Mouse (Mus musculus) embryonic facial prominence, embryonic 10.5 days (tissue): ENCODE measurements around the gene Lsm2. TPM values are rescaled to one million over a fixed set of nuclear protein-coding genes. Genes with fewer than 3 reads are reported as not detected.
"Not testable (repeated sequence)": the region's sequence is repeated elsewhere in the genome, so short reads cannot be mapped to it uniquely, and the experiment has no call there.

ENCODE experiments used
- DNase-seq: peaks from one replicate; pipeline ENCODE4 v3.0.0-alpha.2; 2017; ENCODE audit warnings: low spot score
- H3K27ac ChIP-seq: fragments of 300-500 bp; sonication (generic); replicated peaks from 2 replicates; pipeline ENCODE4 v1.5.1; 2016; ENCODE audit warnings: mild to moderate bottlenecking
- H3K27me3 ChIP-seq: fragments of 300-500 bp; sonication (generic); replicated peaks from 2 replicates; pipeline ENCODE4 v1.6.1; 2016; ENCODE audit warnings: low read depth, mild to moderate bottlenecking; ENCODE audit not compliant: poor library complexity, severe bottlenecking
- H3K36me3 ChIP-seq: fragments of 300-500 bp; sonication (generic); replicated peaks from 2 replicates; pipeline ENCODE4 v1.6.1; 2016; ENCODE audit warnings: mild to moderate bottlenecking, moderate library complexity
- H3K4me1 ChIP-seq: fragments of 300-500 bp; sonication (generic); 2 replicates; pipeline ENCODE4 v1.6.1; 2016
- H3K4me3 ChIP-seq: fragments of 300-500 bp; sonication (generic); 2 replicates; pipeline ENCODE4 v1.5.1; 2016; ENCODE audit warnings: mild to moderate bottlenecking, moderate library complexity
- H3K9me3 ChIP-seq: fragments of 300-500 bp; sonication (generic); 2 replicates; pipeline ENCODE4 v1.6.1; 2016; ENCODE audit warnings: mild to moderate bottlenecking
- WGBS: fragments of 180-500 bp; shearing (Covaris S2); methylation state at CpG from one replicate; pipeline ENCODE4 v1.1.7; 2016; 5-methylcytosine and 5-hydroxymethylcytosine counted together
- polyA plus RNA-seq: library from polyadenylated mRNA; unstranded; fragments of >200 nt; fragmentation: Nextera tagmentation; extraction: Ambion mirVana; gene quantifications from 2 replicates; pipeline ENCODE4 v1.2.1, GENCODE M21; 2016

The Lsm2 gene
- polyA plus RNA-seq, 1 experiment from 2014 or later: 339 TPM

GRCm38 (mm10) chr17:35031880-35032279, 50.2 kb downstream of the Lsm2 start:
- Histone ChIP-seq H3K4me1 (peaks cover 39% of the 10 kb centered on the region), H3K36me3 (no peaks in the 10 kb centered on the region), H3K9me3 (no peaks in the 10 kb centered on the region), H3K27ac (no peak overlapping the region), H3K27me3 (0 out of 2 replicates have a peak, but pooled peaks cover 3% of the 10 kb centered on the region), H3K4me3 (no peak overlapping the region)
- no peak for DNase-seq
- WGBS: 91% methylated on average over 7 of the region's 7 CpGs

GRCm38 (mm10) chr17:35032323-35032870, 50.7 kb downstream of the Lsm2 start:
- WGBS: 70% methylated on average over 8 of the region's 8 CpGs
- Histone ChIP-seq H3K27ac (no peak overlapping the region), H3K4me3 (no peak overlapping the region), H3K4me1 (peaks cover 34% of the 10 kb centered on the region), H3K27me3 (0 out of 2 replicates have a peak, but pooled peaks cover 3% of the 10 kb centered on the region), H3K9me3 (no peaks in the 10 kb centered on the region), H3K36me3 (no peaks in the 10 kb centered on the region)
- no peak for DNase-seq

GRCm38 (mm10) chr17:35033703-35034102, 52.0 kb downstream of the Lsm2 start:
- not testable (repeated sequence) for DNase-seq

GRCm38 (mm10) chr17:35034896-35035295, 53.2 kb downstream of the Lsm2 start:
- Histone ChIP-seq H3K9me3 (no peaks in the 10 kb centered on the region), H3K4me1 (peaks cover 10% of the 10 kb centered on the region), H3K36me3 (no peaks in the 10 kb centered on the region), H3K4me3 (no peak overlapping the region), H3K27ac (no peak overlapping the region), H3K27me3 (no peaks in the 10 kb centered on the region)
- WGBS: 75% methylated on average over 6 of the region's 6 CpGs
- DNase-seq: no peak

More at GRCm38 (mm10) chr17:35033703-35034102, 52.0 kb downstream of the Lsm2 start:
- H3K36me3 ChIP-seq, H3K4me3 ChIP-seq, H3K27me3 ChIP-seq, H3K27ac ChIP-seq, H3K9me3 ChIP-seq: not testable (repeated sequence)
- 67% methylated on average over 1 of the region's 1 CpGs for WGBS
- peaks cover 22% of the 10 kb centered on the region for H3K4me1 ChIP-seq

Other genes starting within 250 kb of the Lsm2 start
- gene C4b, start 238.0 kb upstream of the Lsm2 start, polyA plus RNA-seq: not detected in 2 replicates
- not detected in 2 replicates for gene Cyp21a1, start 177.3 kb upstream of the Lsm2 start, polyA plus RNA-seq
- 24.6 and 26.4 TPM in 2 replicates for gene Stk19, start 144.9 kb upstream of the Lsm2 start, polyA plus RNA-seq
- 78.1 and 88.8 TPM in 2 replicates for gene Dxo, start 144.8 kb upstream of the Lsm2 start, polyA plus RNA-seq
- gene Skiv2l, start 131.7 kb upstream of the Lsm2 start, polyA plus RNA-seq: 57.1 and 57.3 TPM in 2 replicates
- gene Nelfe, start 131.5 kb upstream of the Lsm2 start, polyA plus RNA-seq: 129 and 144 TPM in 2 replicates
- 2.1 and 2.6 TPM in 2 replicates for gene Cfb, start 119.3 kb upstream of the Lsm2 start, polyA plus RNA-seq
- gene Zbtb12, start 102.4 kb upstream of the Lsm2 start, polyA plus RNA-seq: 4.8 and 6.2 TPM in 2 replicates
- gene Gm20547, start 99.8 kb upstream of the Lsm2 start, polyA plus RNA-seq: not detected in 2 replicates
- gene C2, start 83.6 kb upstream of the Lsm2 start, polyA plus RNA-seq: 0.55 and 1.6 TPM in 2 replicates
- 96.5 and 103 TPM in 2 replicates for gene Ehmt2, start 83.4 kb upstream of the Lsm2 start, polyA plus RNA-seq
- gene Slc44a4, start 67.4 kb upstream of the Lsm2 start, polyA plus RNA-seq: 0.21 and 0.44 TPM in 2 replicates
- gene Neu1, start 50.6 kb upstream of the Lsm2 start, polyA plus RNA-seq: 14.0 and 19.3 TPM in 2 replicates
- 0.13 and 0.15 TPM in 2 replicates for gene Hspa1b, start 22.6 kb upstream of the Lsm2 start, polyA plus RNA-seq
- gene Gm20481, start 11.9 kb upstream of the Lsm2 start, polyA plus RNA-seq: not detected in 2 replicates
- gene Hspa1a, start 9.7 kb upstream of the Lsm2 start, polyA plus RNA-seq: 1.3 and 1.9 TPM in 2 replicates
- gene Hspa1l, start 9.2 kb upstream of the Lsm2 start, polyA plus RNA-seq: 1.1 TPM in 2 replicates
- gene Vars, start 19.1 kb downstream of the Lsm2 start, polyA plus RNA-seq: 197 and 223 TPM in 2 replicates
- gene Vwa7, start 34.7 kb downstream of the Lsm2 start, polyA plus RNA-seq: 0.18 and 0.21 TPM in 2 replicates
- 4.2 and 5.6 TPM in 2 replicates for gene Sapcd1, start 46.2 kb downstream of the Lsm2 start, polyA plus RNA-seq
- gene Msh5, start 64.9 kb downstream of the Lsm2 start, polyA plus RNA-seq: 3.9 and 4.4 TPM in 2 replicates
- gene Clic1, start 68.1 kb downstream of the Lsm2 start, polyA plus RNA-seq: 190 and 191 TPM in 2 replicates
- 482 and 503 TPM in 2 replicates for gene Ddah2, start 77.2 kb downstream of the Lsm2 start, polyA plus RNA-seq
- 0.31 and 0.35 TPM in 2 replicates for gene Ly6g6c, start 83.5 kb downstream of the Lsm2 start, polyA plus RNA-seq
- 0.52 and 0.93 TPM in 2 replicates for gene Mpig6b, start 84.3 kb downstream of the Lsm2 start, polyA plus RNA-seq
- gene Ly6g6e, start 95.0 kb downstream of the Lsm2 start, polyA plus RNA-seq: 0.83 and 1.00 TPM in 2 replicates
- gene Ly6g6d, start 96.2 kb downstream of the Lsm2 start, polyA plus RNA-seq: 1.3 TPM in 1 of 2 replicates, not detected in the other
- 0.51 and 0.62 TPM in 2 replicates for gene Ly6g6f, start 103.7 kb downstream of the Lsm2 start, polyA plus RNA-seq
- 59.4 and 60.0 TPM in 2 replicates for gene Abhd16a, start 107.4 kb downstream of the Lsm2 start, polyA plus RNA-seq
- gene Ly6g5c, start 126.4 kb downstream of the Lsm2 start, polyA plus RNA-seq: not detected in 2 replicates
- 1.5 and 1.6 TPM in 2 replicates for gene Ly6g5b, start 133.6 kb downstream of the Lsm2 start, polyA plus RNA-seq
- 32.5 and 33.3 TPM in 2 replicates for gene Gpank1, start 139.6 kb downstream of the Lsm2 start, polyA plus RNA-seq
- gene Csnk2b, start 140.2 kb downstream of the Lsm2 start, polyA plus RNA-seq: 283 and 288 TPM in 2 replicates
- 9.6 and 9.7 TPM in 2 replicates for gene D17H6S53E, start 144.5 kb downstream of the Lsm2 start, polyA plus RNA-seq
- gene Apom, start 150.2 kb downstream of the Lsm2 start, polyA plus RNA-seq: 0.40 and 0.69 TPM in 2 replicates
- gene Bag6, start 153.3 kb downstream of the Lsm2 start, polyA plus RNA-seq: 73.8 and 77.8 TPM in 2 replicates
- gene Prrc2a, start 183.0 kb downstream of the Lsm2 start, polyA plus RNA-seq: 203 and 205 TPM in 2 replicates
- 2.9 and 3.9 TPM in 2 replicates for gene Aif1, start 194.2 kb downstream of the Lsm2 start, polyA plus RNA-seq
- 2.6 and 6.9 TPM in 2 replicates for gene Lst1, start 206.6 kb downstream of the Lsm2 start, polyA plus RNA-seq
- 0.16 and 0.34 TPM in 2 replicates for gene Ltb, start 212.6 kb downstream of the Lsm2 start, polyA plus RNA-seq
- gene Tnf, start 220.1 kb downstream of the Lsm2 start, polyA plus RNA-seq: not detected in 2 replicates
- gene Lta, start 223.5 kb downstream of the Lsm2 start, polyA plus RNA-seq: not detected in 2 replicates
- gene Gm16181, start 239.0 kb downstream of the Lsm2 start, polyA plus RNA-seq: 0.33 and 0.40 TPM in 2 replicates